Mouse (Mus musculus): ENCODE measurements at regions not wholly inside any gene's neighbourhood (a gene's known extent, or its start where the extent isn't known, plus 50 kb on each side); places are given as distances from the start of the nearest gene placed in this dataset.

DNA sequence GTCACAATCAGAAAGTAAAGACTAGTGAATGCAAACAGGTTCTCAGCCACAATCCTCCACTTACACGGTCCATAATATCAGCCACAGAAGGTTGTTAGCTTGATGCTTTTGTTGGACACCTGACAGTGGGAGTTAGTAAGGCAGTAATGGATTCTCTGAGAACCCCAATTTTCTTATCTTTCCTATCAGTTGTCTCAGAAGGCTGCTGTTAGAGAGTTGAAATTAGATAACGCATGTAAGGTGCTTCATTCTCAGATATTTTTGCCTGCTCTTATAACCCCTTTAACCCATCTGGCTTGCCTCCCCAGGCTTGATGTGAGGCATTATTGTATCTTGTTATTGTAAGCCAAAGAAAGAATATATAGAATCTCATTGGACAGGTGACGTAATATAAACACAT is 63.0 kb upstream of the Ube2e3 start:
- DNase-seq (ENCODE audit: low read depth, low spot score), result no peak

DNA sequence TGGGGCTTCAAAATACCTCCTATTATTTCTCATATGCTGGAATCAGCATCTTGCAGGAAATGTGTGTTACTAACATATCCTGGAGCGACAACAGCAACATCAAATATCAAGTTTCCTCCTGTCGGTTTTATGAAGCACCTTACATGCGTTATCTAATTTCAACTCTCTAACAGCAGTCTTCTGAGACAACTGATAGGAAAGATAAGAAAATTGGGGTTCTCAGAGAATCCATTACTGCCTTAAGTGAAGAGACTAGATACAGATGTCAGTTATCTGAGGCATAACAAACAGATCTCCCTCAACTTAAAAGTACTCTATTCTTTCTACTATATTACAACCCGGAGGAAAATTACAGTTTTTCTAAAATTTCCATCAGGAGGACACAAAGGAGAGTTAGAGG is 64.4 kb upstream of the Ube2e3 start:
- DNase-seq (ENCODE audit: low read depth, low spot score), result no peak

DNA sequence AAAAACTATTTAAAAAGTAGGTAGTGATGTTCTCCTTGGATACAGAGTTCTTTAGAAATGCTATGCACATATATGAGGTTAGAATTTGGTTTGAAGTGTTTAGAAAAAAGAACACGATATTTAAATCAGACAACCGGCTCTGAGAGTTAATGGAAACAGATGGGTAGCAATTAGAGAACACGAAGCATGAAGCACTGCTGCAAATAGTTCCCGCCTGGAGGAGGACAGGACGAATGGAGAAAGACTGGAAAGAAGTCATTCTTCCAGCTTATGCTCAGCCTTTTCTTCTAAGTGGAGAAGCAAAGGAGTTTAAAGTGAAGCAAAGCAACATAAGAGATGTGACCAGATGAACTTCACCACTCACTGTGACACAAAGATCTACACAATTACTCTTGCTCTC is 72.5 kb upstream of the Ube2e3 start:
- no peak for DNase-seq (ENCODE audit: low read depth, low spot score)

DNA sequence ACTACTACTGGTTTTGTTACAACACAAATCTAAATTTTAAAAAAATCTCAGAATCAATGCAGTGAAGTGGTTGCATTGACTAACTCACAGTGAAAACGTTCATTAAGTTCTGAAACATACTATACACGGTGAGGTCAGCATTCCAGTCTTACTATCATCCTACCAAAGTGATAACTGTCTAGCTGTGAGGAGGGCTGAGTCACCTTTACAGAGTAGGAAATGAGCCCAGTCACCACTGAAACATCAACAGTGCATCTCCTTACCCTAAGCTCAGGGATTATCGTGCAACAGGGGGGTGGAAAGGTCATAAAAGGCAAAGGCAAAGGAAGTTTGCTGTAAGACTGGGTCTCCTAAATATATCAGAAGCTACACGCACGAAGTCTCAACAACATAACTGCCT is 73.2 kb upstream of the Ube2e3 start:
- no peak for DNase-seq (ENCODE audit: low read depth, low spot score)

DNA sequence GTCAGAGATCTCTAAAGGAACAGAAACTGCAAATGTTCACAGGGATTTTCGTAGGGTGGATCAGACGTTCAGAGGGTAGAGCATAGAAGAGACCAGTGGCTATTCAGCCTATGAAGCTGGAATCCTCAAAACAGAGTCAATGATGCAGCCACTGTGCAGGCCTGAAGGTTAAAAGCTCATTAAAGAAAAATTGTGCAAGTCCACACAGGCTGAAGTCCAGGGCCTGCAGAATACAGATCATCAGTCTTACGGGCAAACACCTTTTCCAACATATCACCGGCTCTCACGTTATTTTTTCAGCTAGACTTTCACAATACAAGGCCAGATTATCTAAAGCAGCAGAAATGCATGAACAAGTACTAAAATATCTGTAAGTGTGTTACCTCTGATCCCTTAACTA is 78.8 kb upstream of the Ube2e3 start:
- no peak for DNase-seq (ENCODE audit: low read depth, low spot score)

DNA sequence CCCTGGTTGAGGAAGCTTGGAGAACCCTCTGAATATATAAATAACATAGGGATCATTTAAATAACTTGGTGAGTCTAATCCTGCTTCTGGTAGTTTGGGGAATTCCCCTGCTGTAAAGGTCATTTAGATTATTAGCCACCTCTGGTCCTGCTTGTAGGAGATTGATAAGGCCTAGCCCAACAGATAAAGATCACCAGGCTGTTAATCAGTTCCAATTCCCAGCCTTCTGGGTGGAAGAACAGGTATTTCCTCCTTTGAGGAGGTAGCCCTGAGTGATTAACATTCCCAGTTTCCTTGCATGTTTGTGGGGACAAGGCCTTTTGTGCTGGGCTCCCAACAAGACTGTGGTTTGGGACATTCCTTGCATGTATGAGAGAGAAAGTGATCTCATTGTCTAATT is 79.7 kb upstream of the Ube2e3 start:
- no peak for DNase-seq (ENCODE audit: low read depth, low spot score)

DNA sequence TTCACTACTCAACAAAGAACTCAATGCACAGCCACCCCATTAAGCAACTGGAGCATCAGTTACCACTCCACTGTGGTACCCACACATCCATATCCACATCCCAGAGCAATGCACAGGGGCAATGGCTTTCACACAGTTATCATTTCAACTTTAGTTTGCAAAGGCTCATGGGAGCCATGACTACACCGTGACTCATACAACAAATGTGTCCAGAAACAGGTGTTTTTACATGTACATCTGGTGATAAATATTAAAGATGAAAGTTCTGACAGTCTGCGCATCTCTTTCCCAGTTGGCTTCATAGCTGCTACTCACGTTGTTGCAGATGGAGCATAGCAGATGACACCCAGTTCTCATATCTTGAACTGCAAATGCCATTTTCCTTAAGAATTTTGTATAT is 88.0 kb upstream of the Ube2e3 start:
- DNase-seq (ENCODE audit: low read depth, low spot score), result no peak

DNA sequence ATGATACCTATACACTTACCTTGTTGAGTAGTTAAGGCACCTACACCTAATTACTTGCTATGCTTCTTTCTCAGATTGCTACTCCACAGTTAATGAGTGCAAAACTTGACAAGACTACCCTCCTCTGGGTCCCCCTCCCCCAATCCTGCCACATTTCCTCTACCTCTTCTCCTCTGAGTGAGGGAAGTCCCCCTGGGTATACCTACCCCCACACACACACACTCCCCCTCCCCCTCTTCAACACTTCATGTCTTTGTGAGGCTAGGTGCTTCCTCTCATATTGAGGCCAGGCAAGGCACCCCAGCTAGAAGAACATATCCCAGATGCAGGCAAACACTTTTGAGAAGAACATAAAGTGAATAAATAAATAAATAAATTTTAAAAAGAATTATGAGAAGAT is 90.3 kb upstream of the Ube2e3 start:
- DNase-seq (ENCODE audit: low read depth, low spot score), result no peak

DNA sequence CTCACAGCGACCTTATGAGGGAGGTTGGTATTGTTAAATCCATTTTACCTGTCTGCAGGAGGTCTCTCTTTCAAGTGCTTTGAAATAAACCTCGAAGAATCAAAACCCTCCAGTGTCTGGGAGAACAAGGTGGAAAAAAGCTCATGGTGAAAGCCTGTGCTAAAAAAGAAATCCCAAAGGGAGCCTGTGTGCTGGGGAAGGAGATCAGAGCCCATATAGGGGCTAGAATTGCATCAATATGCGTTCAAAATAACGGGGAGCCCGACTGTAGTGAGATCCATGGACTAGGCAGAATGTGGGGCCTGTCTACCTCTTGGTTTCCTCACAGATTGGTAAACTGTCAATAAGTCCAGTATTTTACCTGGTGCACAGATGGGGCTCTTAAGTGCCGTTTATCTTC is 113.6 kb upstream of the Ube2e3 start:
- no peak for DNase-seq (ENCODE audit: low read depth, low spot score)

DNA sequence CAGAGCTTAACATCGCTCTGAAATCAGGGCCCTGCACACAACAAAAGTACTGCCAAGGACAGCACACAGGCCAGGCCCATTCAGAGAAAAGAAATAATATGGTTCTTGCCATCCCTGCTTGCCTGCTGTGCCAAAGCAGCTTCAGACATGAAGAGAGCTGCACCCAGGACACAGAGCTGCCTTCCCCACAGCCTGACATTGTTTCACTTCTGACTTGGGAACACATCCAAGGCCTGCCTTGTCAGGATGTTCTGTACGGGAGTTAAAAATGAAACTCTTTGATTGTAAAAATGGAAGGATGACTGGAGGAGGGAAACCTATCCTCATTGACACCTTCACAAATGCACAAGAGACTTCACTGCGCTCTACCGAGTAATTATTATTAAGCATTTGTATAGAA is 114.0 kb upstream of the Ube2e3 start:
- DNase-seq (ENCODE audit: low read depth, low spot score), result no peak

DNA sequence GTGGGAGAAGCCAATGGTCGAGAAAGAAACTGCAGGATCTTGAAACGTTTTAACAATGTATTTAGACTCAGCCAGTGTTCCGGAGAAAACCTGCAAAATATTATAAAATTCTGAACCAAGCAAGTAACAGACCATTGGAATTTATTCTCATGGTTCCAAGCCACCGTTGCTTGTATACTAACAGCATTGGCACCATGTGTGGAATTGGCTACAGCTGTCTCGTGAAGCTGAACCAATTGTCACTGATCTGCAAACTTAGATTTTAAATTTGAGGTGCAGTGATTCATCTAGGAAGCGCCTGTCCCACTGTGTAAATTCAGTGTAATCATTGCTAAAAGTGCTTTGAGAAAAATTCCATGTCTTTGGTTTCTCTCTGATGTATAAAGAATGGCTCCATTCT is 137.8 kb upstream of the Ube2e3 start:
- no peak for DNase-seq (ENCODE audit: low read depth, low spot score)

DNA sequence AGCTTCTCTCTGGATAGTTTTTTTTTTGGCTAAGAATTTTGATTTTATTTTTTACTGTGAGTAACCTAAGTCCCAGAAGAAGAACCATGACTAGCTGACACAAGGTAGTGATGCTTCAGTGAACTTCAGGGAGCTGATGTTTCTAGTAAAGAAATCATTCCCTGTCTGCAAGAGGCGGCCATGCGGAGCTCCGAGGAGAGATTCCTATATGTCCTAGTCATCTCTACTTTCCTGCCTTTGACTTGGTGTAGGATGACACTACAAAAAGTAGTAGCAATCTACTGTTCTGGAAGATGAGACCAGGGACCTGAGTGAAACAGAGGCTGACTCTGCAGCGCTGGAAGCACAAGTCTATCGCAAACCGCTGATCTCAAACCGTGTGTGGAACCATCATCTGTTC is 141.9 kb upstream of the Ube2e3 start:
- no peak for DNase-seq (ENCODE audit: low read depth, low spot score)

DNA sequence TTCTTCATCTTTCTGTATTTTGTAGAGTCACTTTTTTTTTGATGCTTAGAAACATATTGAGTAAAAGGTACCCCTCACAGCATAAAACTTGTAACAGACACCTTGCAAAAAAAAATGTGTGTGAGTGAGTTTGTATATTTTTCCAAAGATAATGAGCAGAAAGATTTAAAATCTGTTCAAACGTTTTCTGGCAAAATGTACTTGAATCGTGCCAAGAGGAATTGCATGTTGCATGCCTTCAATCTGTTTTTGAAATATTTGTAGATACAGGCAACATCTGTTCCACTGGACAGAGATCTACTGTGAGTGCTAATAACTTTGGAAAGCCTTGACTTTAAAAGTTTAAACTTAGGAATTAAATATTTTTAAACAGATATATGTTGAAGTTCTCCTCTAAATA is 143.5 kb upstream of the Ube2e3 start:
- DNase-seq (ENCODE audit: low read depth, low spot score), result no peak

DNA sequence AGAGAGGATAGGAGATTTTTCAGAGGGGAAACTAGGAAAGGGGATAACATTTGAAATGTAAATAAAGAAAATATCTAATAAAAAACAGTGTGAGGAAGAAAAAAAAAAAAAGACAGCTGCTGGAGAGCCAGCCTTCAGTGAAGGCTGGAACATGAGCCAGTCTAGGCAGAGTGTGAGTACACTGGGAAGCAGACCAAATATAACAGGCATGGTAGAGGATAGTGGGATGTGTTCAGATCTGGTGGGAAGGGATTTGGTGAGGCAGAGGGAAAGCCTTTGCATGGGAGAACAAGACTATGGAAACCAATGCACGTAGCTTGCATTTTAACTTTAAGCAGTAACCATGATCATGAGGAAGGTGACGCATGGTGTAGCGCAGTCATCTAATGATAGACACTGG is 144.5 kb upstream of the Ube2e3 start:
- no peak for DNase-seq (ENCODE audit: low read depth, low spot score)

DNA sequence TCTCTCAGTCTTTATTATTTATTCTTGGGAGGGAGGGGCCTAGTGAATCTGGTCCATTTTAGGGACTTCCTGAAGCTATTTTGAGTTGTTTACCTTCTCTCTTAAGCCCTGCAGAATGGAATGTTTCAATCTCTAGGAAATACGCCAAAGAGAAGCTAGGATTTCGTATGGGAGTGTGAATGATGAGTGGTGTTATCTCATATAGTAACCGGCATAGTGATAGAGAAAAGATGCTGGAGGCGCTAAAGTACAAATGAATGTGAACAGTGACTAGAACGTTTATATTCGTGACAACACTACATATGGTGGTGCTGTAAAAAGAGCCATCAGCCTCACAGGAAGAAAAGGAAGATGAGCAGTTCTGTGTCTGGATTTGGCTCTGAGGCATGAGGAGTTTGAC is 145.2 kb upstream of the Ube2e3 start:
- no peak for DNase-seq (ENCODE audit: low read depth, low spot score)

DNA sequence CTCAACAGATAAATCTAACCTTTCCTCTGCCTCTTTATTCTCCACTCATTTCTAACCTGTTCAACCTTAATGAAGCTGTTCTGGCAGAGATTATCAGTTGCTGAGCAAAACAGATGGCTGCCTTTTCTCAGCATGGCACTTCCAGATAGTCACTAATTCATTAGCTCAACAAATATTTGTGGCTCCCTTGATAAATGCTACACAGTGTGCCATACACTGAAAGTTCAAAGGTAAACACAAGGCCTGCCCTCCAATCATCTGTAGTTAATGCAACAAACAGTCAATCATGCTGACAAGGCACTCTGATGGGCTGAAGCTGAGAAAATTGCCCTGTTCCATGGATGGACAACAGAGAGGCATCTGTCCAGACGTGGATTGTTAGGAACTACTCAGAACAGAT is 149.4 kb upstream of the Ube2e3 start:
- DNase-seq (ENCODE audit: low read depth, low spot score), result no peak

DNA sequence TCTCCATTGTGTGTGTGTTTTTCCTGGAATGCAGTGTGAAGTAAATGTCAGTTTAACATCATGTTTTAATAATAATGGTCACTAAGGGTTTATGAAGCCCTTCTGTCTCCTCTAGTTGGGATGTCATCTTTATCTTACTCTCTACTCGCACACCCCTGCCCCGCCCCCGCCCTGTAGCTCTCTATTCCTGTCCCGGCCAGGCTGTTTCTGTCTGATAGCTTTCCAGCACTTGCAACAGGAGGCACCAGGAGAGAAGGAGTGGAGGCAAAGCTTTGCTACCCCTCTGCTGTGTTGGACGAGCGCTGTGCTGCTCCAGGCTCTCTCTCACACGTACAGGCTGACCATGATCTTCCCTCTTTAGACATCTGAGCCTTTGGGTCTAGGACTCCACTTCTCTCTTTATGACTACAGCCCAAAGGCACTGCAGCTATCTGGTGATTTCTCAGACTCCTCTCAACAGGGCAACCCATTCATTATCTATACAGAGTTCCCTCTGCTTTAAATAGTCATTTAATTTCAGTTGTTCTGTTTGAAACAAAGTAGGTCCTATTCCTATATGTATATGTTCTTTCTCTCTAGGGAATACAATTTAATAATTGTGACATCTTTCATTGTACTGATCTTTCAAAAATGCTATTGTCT is 151.6 kb upstream of the Ube2e3 start:
- DNase-seq (ENCODE audit: low read depth, low spot score), result no peak

DNA sequence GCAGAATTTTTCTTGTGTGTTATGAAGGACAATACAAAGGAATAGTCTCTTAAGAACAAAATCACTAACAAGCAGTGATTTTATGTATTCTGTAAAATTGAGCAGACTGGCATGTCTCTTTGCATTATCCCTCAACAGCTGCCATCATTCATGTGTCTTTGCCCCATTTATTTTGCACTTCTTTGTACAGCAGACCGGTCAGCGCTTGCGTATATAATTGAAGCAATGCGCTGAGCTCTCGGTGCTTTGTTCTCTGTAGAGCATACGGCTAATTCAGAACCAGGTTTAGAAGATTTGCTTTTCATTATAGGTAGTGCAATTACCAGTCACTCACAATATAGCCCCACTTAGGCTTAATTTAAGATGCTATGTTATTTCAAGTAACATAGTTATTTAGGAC is 173.1 kb upstream of the Ube2e3 start:
- no peak for DNase-seq (ENCODE audit: low read depth, low spot score)

DNA sequence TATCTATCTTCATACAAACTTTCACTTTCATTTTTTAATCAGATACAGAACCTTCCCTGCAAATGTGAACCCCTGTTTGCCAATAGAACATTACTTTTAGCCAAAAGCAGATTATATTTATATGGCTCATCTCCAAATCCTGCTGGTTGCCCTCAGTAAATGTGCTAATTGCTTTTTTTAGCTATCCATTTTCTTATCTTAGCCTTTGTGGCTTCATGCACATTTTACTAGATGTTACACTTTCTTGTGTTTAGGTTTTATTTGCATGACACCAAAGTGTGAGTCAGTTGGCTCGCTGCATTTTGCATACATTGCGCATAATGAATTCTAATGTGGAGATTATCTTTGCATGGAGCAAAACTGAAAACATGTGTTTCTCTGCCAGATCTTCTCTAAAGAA is 211.3 kb upstream of the Ube2e3 start:
- no peak for DNase-seq (ENCODE audit: low read depth, low spot score)

DNA sequence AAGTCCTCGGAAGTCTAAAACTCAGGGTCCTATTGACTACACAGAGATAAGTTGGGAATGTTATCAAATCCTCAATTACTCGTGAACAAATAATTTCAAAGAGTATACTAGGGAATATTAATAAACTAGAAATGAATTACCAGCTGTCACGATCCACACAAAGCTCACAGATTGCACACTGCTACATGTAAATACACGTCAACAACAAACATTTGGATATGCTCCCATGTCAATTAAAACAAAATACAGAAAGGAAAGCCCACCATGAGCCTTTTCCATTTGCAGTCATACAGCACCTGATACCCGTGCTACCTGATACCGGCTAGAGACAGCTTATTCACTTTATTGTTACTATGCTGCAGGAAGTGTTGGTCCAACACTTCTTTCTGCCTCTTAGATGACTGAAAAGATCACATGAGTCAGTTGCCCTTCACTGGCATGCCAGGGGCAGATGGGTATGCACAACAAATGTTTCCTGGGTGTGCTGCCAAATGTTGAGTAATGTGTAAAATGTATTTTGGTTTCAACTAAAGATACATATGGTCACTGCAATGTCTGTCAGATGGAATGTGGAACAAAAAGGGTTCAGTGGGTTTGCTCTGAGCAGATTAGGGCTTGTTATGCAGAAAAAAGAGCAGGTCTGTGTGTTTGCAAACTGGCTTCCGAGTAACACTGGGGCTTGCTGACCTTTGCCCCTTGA is 212.6 kb upstream of the Ube2e3 start:
- DNase-seq (ENCODE audit: low read depth, low spot score), result no peak

DNA sequence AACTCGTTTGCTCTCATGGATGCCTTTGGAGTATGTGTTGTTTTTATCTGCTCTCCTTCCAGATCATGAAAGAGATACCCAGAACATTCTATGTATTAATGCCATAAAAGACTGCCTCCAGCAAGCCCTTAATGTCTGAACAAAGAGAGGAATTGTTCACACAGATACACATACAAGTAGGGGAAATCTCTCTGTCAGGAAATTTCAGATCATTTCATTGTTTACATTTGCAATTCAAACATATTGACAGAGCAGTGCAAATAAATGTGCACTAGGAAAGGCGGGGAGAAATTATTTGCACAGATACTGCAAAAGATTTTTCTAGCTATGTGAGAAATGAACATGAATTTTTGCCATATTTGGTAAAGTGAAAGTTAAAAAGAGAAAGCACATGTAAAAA is 216.4 kb upstream of the Ube2e3 start:
- no peak for DNase-seq (ENCODE audit: low read depth, low spot score)

DNA sequence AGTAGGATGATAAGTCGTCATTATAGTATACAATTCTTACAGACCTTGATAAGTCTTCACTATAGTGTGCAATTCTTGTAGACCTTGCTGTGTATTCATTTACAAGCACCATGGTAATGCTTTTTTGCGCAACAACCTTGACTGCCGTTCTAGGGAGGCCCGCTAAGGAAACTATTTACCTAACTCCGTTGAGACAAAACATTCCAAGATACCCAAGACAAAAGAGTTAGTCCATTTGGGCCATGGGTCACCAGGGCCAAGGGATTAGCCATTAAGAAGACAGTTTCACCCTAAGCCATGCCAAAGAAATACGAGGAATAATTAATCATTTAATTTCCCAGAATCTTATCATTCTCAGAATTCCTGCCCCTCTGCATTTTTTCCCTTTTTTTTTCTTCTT is 227.6 kb upstream of the Ube2e3 start:
- no peak for DNase-seq (ENCODE audit: low read depth, low spot score)

DNA sequence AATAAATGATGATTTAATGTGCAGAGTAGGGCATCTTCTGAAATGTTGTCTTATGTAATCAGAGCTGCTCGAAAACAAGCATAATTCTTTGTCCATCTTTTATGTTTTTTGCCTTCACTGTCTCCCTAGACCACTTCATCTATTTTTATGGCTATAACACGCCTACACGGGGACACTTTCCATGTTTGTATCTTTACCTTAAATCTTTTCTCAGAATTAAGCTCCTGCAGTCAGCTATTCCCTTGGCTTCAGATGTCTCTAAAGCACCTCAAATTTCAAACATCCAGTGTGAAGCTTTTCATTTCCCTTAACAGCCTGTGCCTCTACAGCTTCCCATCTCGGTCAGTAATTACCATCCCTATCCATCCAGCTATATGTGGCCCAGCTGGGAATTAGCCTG is 242.7 kb upstream of the Ube2e3 start:
- no peak for DNase-seq (ENCODE audit: low read depth, low spot score)

DNA sequence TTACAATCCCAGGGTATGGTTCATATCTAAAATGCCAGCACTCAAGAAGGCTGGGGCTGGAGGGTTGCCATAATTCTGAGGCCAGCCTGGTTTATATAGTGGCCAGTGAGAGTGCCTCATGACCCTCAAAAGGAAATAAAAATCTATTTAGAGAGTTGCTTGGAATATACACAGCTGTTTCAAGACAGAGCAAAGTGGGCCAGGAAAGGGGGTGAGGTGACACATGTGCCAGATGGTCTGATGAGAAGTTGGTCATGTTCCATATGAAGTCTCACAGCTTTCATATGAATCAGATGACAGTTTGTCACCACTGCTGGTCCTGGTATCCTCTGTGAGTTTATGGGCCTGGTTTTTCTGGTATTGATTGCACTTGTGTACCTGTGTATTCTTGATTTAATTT is 261.5 kb upstream of the Ube2e3 start:
- DNase-seq (ENCODE audit: low read depth, low spot score), result no peak
